Mouse (Mus musculus) midbrain, embryonic 15.5 days (tissue): ENCODE measurements around the gene Blcap. TPM values are rescaled to one million over a fixed set of nuclear protein-coding genes. Genes with fewer than 3 reads are reported as not detected.
"Not testable (repeated sequence)": the region's sequence is repeated elsewhere in the genome, so short reads cannot be mapped to it uniquely, and the experiment has no call there.

Experiments used
- ATAC-seq: fragments of 200-750 bp; cut with Nextera tagmentation; replicated peaks from 2 replicates; pipeline ENCODE4 v1.8.0; 2017; ENCODE audit warnings: moderate TSS enrichment
- H3K27ac ChIP-seq: fragments of 300-500 bp; sonication (generic); 2 replicates; pipeline ENCODE4 v1.5.1; 2015; ENCODE audit warnings: mild to moderate bottlenecking, inconsistent platforms
- H3K27me3 ChIP-seq: fragments of 300-500 bp; sonication (generic); replicated peaks from 2 replicates; pipeline ENCODE4 v1.6.1; 2015; ENCODE audit warnings: inconsistent platforms
- H3K36me3 ChIP-seq: fragments of 300-500 bp; sonication (generic); replicated peaks from 2 replicates; pipeline ENCODE4 v1.6.1; 2015; ENCODE audit warnings: inconsistent platforms
- H3K4me1 ChIP-seq: fragments of 300-500 bp; sonication (generic); 2 replicates; pipeline ENCODE4 v1.6.1; 2015; ENCODE audit warnings: inconsistent platforms
- H3K4me2 ChIP-seq: fragments of 300-500 bp; sonication (generic); 2 replicates; pipeline ENCODE4 v1.6.1; 2015; ENCODE audit warnings: inconsistent platforms, mild to moderate bottlenecking, moderate library complexity
- H3K4me3 ChIP-seq: fragments of 300-500 bp; sonication (generic); 2 replicates; pipeline ENCODE4 v1.5.1; 2015; ENCODE audit warnings: mild to moderate bottlenecking, inconsistent platforms
- H3K9ac ChIP-seq: fragments of 300-500 bp; sonication (generic); 2 replicates; pipeline ENCODE4 v1.6.1; 2015; ENCODE audit warnings: mild to moderate bottlenecking, inconsistent platforms
- H3K9me3 ChIP-seq: fragments of 300-500 bp; sonication (generic); 2 replicates; pipeline ENCODE4 v1.6.1; 2016; ENCODE audit warnings: inconsistent platforms
- WGBS: fragments of 180-500 bp; shearing (Covaris S2); methylation state at CpG from one replicate; pipeline ENCODE4 v1.1.7; 2015; ENCODE audit warnings: mixed read lengths; 5-methylcytosine and 5-hydroxymethylcytosine counted together
- polyA plus RNA-seq: library from polyadenylated mRNA; unstranded; fragments of >200 nt; fragmentation: Nextera tagmentation; extraction: Ambion mirVana; gene quantifications from 2 replicates; pipeline ENCODE4 v1.2.1, GENCODE M21; 2015

Blcap gene
- 332 and 336 TPM in 2 replicates for polyA plus RNA-seq

DNA sequence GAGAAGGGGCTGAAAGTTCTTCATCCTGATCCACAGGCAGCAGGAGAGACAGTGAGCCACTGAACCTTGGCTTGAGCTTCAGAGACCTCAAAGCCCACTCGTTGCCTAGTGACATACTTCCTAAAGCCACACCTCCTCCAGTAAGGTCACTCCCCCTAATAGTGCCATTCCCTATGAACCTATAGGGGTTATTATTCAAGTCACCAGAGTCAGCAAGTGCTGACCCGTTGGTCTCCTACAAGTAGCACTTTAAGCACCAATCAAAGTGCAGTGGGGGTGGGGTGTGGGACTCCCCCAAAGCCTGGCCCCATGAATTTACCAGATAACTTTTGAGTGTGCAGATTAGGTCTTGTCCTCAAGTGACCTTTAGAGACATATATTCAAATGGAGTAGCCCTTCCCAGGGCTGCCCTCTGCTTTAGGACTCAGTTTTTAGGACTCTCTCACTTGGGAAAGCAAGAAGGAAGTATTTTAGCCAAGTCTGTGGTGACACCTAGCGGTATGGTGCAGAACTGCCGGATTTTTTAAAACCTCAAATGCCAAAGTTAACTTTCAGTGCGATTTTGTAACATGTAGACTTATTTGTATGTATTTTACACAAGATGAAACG lies at the start of gene Blcap:
Gene Blcap (minus strand): TSS at position 51 of the 609 bp plus-strand sequence.
- H3K36me3 ChIP-seq, result no peaks in the 10 kb centered on the region
- no peak; the same call in 1 of the 2 replicates for ATAC-seq
- H3K9ac ChIP-seq, result no peak within 1 kb of the TSS
- no peak within 1 kb of the TSS for H3K4me2 ChIP-seq
- H3K4me3 ChIP-seq, result no peak within 1 kb of the TSS
- no peak within 1 kb of the TSS for H3K27ac ChIP-seq
- H3K9me3 ChIP-seq, result no peaks in the 10 kb centered on the region
- H3K4me1 ChIP-seq, result peaks cover 16% of the 10 kb centered on the region
- WGBS, result 11% methylated on average over 6 of the region's 6 CpGs
- H3K27me3 ChIP-seq, result no peaks in the 10 kb centered on the region

- Histone ChIP-seq H3K27ac (no peak overlapping the region), H3K4me1 (peaks cover 13% of the 10 kb centered on the region), H3K36me3 (no peaks in the 10 kb centered on the region), H3K9me3 (no peaks in the 10 kb centered on the region), H3K27me3 (no peaks in the 10 kb centered on the region), H3K4me3 (no peak overlapping the region), H3K9ac (no peak overlapping the region), H3K4me2 (no peak overlapping the region)
- ATAC-seq, result no peak
- 90% methylated on average over 4 of the region's 4 CpGs for WGBS
Measured at GRCm38 (mm10) chr2:157618393-157618792, 47.3 kb upstream of the Blcap start.

- ATAC-seq, result peak; percentile 60; the same call in 1 of the 2 replicates
- 14% methylated on average over 11 of the region's 11 CpGs for whole genome bisulfite sequencing
- Histone ChIP-seq H3K4me1 (peaks cover 13% of the 10 kb centered on the region), H3K27ac (no peak overlapping the region), H3K4me3 (no peak overlapping the region), H3K36me3 (no peaks in the 10 kb centered on the region), H3K4me2 (peak overlapping the region; percentile 14; the same call in 1 of the 2 replicates), H3K9ac (no peak overlapping the region), H3K9me3 (no peaks in the 10 kb centered on the region), H3K27me3 (no peaks in the 10 kb centered on the region)
Measured at GRCm38 (mm10) chr2:157613997-157614396, 42.9 kb upstream of the Blcap start.

DNA sequence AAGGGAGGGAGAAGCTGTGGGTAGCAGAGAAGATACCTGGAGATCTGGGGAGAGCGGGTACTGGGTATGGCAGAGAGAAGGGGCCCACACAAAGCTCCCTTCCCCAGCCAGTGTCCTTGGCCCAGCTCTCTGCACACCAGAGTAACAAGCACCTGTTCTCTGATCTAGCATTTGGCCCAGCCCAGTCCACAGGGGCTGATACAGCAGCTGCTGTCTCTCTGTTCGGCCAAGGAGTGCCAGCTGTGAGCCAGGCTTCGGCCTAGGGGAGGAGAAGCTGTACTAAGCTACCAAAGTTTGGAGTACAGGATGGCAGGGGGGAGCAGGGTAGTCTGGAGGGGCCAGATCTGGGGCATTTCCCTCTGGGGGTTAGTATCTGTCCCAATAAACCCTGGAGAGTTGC lies 40.7 kb upstream of the Blcap start:
- ATAC-seq, result no peak
- no peaks in the 10 kb centered on the region for H3K9me3 ChIP-seq
- H3K27me3 ChIP-seq, result no peaks in the 10 kb centered on the region
- 63% methylated on average over 3 of the region's 3 CpGs for WGBS
- H3K4me3 ChIP-seq, result no peak overlapping the region
- no peaks in the 10 kb centered on the region for H3K36me3 ChIP-seq
- no peak overlapping the region for H3K9ac ChIP-seq
- H3K4me1 ChIP-seq, result peaks cover 31% of the 10 kb centered on the region
- no peak overlapping the region for H3K27ac ChIP-seq
- no peak overlapping the region for H3K4me2 ChIP-seq

- no peak overlapping the region for H3K4me3 ChIP-seq
- ATAC-seq, result peak; percentile 62; the same call in 1 of the 2 replicates
- no peaks in the 10 kb centered on the region for H3K9me3 ChIP-seq
- H3K36me3 ChIP-seq, result no peaks in the 10 kb centered on the region
- H3K9ac ChIP-seq, result no peak overlapping the region
- no peak overlapping the region for H3K4me2 ChIP-seq
- H3K27me3 ChIP-seq, result no peaks in the 10 kb centered on the region
- H3K4me1 ChIP-seq, result peaks cover 25% of the 10 kb centered on the region
- H3K27ac ChIP-seq, result peak overlapping the region; percentile 67
- 29% methylated on average over 9 of the region's 9 CpGs for WGBS
Measured at GRCm38 (mm10) chr2:157607542-157608236, 36.6 kb upstream of the Blcap start.

DNA sequence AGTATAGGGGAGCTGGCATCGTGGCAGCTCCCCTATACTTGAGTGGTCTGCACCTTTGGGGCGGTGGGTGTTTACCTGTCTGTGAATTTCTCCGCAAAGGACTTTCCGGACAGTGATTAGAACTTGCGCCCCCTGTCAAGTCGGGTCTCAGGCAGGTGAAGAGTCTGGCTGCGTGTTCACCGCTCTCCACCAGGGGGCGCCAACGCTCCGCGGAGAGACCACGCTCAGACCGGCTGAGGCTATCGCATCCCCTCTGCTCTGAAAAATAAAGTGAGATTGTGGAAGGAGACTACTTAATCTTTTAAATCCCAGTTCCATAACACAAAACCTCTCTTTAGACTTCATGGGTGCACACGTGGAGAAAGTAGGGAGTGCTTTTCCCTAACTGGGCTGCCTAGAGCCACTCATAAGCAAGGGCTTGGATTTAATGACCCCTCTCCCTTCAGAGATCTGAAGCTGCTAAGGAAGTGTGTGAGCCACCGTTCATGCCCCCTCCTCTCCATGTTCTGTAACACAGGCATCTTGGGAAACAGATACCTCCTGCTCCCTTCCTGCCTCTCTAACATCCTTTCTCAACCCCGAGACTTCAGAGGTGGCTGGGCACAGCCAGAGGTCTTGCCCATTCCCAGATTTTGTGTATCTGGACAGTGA lies 34.1 kb upstream of the Blcap start:
- no peaks in the 10 kb centered on the region for H3K9me3 ChIP-seq
- no peaks in the 10 kb centered on the region for H3K36me3 ChIP-seq
- 7% methylated on average over 18 of the region's 18 CpGs for WGBS
- H3K27me3 ChIP-seq, result no peaks in the 10 kb centered on the region
- peaks cover 25% of the 10 kb centered on the region for H3K4me1 ChIP-seq
- H3K27ac ChIP-seq, result peak overlapping the region; percentile 20; the same call in 1 of the 2 replicates
- ATAC-seq, result peak; percentile 79
- no peak overlapping the region for H3K4me3 ChIP-seq
- H3K9ac ChIP-seq, result no peak overlapping the region
- no peak overlapping the region for H3K4me2 ChIP-seq

- H3K9ac ChIP-seq, result no peak overlapping the region
- ATAC-seq, result no peak
- H3K4me2 ChIP-seq, result no peak overlapping the region
- no peaks in the 10 kb centered on the region for H3K36me3 ChIP-seq
- H3K9me3 ChIP-seq, result no peaks in the 10 kb centered on the region
- H3K27me3 ChIP-seq, result no peaks in the 10 kb centered on the region
- H3K27ac ChIP-seq, result no peak overlapping the region
- no peak overlapping the region for H3K4me3 ChIP-seq
- H3K4me1 ChIP-seq, result peaks cover 6% of the 10 kb centered on the region; the same call in 1 of the 2 replicates
- 79% methylated on average over 6 of the region's 6 CpGs for WGBS
Measured at GRCm38 (mm10) chr2:157601435-157601839, 30.4 kb upstream of the Blcap start.

DNA sequence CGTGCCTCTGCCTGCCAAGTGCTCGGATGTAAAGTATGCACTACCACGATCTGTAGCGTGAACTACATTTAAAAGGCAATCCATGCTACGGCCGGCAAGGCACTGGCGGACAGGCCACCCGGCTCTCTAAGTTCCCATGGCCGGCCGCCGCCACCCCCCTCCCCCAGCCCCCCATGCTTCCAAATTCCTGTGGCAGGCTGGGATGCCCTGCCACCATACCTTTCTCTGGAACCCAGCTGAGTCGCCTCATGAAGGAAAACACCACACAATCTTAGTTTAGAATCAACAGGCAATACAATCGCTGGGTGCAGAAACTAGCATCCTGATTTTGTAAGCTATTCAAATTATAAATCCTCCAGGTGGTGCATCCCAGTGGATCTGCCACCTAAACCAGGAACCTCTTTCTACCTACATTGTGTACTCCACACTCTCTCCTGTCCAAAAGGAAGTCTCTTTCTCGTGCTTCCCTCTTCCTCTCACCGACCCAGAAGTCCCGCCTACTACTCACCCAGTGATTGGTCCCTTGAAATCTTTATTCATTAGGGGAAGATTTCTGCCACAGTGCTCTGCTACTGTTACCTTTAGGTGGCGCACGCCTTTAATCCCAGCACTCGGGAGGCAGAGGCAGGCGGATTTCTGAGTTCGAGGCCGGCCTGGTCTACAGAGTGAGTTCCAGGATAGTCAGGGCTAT lies 25.9 kb upstream of the Blcap start:
- no peak overlapping the region for H3K9ac ChIP-seq
- H3K27ac ChIP-seq, result no peak overlapping the region
- no peak overlapping the region for H3K4me2 ChIP-seq
- WGBS, result 69% methylated on average over 22 of the region's 22 CpGs
- no peaks in the 10 kb centered on the region for H3K9me3 ChIP-seq
- no peak for ATAC-seq
- no peaks in the 10 kb centered on the region for H3K36me3 ChIP-seq
- no peak overlapping the region for H3K4me3 ChIP-seq
- no peaks in the 10 kb centered on the region for H3K27me3 ChIP-seq
- H3K4me1 ChIP-seq, result no peaks in the 10 kb centered on the region

GRCm38 (mm10) chr2:157585351-157585750 lies 14.3 kb upstream of the Blcap start:
- H3K9me3 ChIP-seq, H3K9ac ChIP-seq, H3K4me1 ChIP-seq, H3K4me2 ChIP-seq, H3K36me3 ChIP-seq, H3K27ac ChIP-seq, H3K27me3 ChIP-seq, ATAC-seq, H3K4me3 ChIP-seq: not testable (repeated sequence)
- 34% methylated on average over 7 of the region's 7 CpGs for WGBS

DNA sequence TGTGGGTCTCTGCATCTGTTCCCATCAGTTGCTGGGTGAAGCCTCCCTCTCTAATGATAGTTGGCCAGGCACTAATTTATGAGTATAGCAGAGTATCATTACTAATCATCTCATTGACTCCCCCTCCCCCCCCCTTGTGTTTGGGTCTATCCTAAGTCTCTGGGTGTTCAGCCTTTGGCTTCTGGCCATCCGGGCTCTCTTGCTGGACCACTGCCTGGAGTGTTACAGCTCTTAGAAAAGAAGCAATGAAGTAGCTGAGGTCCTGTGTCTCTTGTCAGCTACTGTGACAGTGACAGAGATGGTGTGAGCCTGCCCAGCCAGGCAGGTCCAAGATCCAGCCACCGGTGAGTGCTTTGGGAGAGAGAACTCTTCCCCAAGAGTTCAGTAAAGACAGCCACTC lies 1.7 kb upstream of the Blcap start:
- no peaks in the 10 kb centered on the region for H3K27me3 ChIP-seq
- H3K36me3 ChIP-seq, result no peaks in the 10 kb centered on the region
- H3K4me2 ChIP-seq, result no peak overlapping the region
- WGBS, result 71% methylated on average over 2 of the region's 2 CpGs
- H3K27ac ChIP-seq, result no peak overlapping the region
- H3K9me3 ChIP-seq, result no peaks in the 10 kb centered on the region
- H3K9ac ChIP-seq, result no peak overlapping the region
- H3K4me3 ChIP-seq, result no peak overlapping the region
- no peak for ATAC-seq
- H3K4me1 ChIP-seq, result peaks cover 5% of the 10 kb centered on the region; the same call in 1 of the 2 replicates

DNA sequence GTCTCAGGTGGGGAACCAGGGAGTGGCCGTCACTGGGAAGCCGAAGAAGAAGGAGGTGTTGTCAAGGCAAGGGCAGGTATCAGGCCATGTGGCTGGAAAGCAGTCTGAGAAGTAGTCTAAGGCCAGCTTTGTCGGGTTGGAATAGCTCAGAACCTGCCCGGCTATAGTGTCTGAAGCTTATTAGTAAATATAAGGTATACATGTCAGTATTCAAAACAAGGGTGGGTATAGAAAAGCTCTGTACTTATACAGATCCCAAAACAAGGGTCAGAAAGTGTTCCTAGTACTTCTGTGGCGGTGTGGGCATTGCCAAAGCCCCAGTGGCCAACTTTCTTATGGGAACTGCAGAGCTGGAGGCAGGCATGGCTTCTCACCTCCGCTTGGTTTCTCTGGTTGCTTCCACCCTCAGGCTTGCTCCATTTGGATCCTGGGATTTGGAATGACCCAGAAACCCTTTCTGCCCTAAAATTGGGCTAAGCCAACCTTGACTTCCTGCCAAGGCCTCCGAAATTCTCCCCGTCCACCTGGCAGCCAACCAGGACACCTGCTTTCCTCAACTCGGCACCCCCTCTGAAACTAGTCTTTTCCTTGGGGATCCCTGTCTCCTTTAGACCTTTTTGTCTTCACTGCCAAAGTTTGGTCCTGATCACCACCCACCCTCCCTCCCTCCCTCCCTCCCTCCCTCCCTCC lies 1.1 kb downstream of the Blcap start:
- H3K27ac ChIP-seq, result no peak overlapping the region
- no peaks in the 10 kb centered on the region for H3K27me3 ChIP-seq
- no peaks in the 10 kb centered on the region for H3K9me3 ChIP-seq
- H3K4me2 ChIP-seq, result no peak overlapping the region
- H3K4me1 ChIP-seq, result peaks cover 21% of the 10 kb centered on the region
- ATAC-seq, result no peak
- H3K9ac ChIP-seq, result no peak overlapping the region
- no peaks in the 10 kb centered on the region for H3K36me3 ChIP-seq
- no peak overlapping the region for H3K4me3 ChIP-seq
- 75% methylated on average over 9 of the region's 9 CpGs for WGBS

GRCm38 (mm10) chr2:157568881-157569280 lies 2.2 kb downstream of the Blcap start:
- H3K4me3 ChIP-seq, result no peak overlapping the region
- no peaks in the 10 kb centered on the region for H3K27me3 ChIP-seq
- H3K9me3 ChIP-seq, result no peaks in the 10 kb centered on the region
- H3K36me3 ChIP-seq, result no peaks in the 10 kb centered on the region; the same call in 1 of the 2 replicates
- no peak overlapping the region for H3K9ac ChIP-seq
- no peak overlapping the region for H3K27ac ChIP-seq
- 32% methylated on average over 2 of the region's 2 CpGs for WGBS
- no peak overlapping the region for H3K4me2 ChIP-seq
- no peak for ATAC-seq
- peaks cover 32% of the 10 kb centered on the region for H3K4me1 ChIP-seq
